Mouse (Mus musculus) hindbrain, embryonic 16.5 days (tissue): Measurements from ENCODE around the gene Rfpl4b. TPM values are rescaled to one million over a fixed set of nuclear protein-coding genes. Genes with fewer than 3 reads are reported as not detected.
"Not testable (repeated sequence)": the region's sequence is repeated elsewhere in the genome, so short reads cannot be mapped to it uniquely, and the experiment has no call there.

Experiments
- ATAC-seq: fragments of 200-750 bp; cut with Nextera tagmentation; 2 replicates; pipeline ENCODE4 v1.8.0; 2017; ENCODE audit warnings: moderate TSS enrichment, moderate library complexity
- H3K27ac ChIP-seq: fragments of 300-500 bp; sonication (generic); 2 replicates; pipeline ENCODE4 v1.5.1; 2014; ENCODE audit warnings: low read depth, mild to moderate bottlenecking, control low read depth, low read length, moderate library complexity
- H3K27me3 ChIP-seq: fragments of 300-500 bp; sonication (generic); replicated peaks from 2 replicates; pipeline ENCODE4 v1.6.1; 2014; ENCODE audit warnings: low read length; ENCODE audit not compliant: control insufficient read depth, insufficient read depth
- H3K36me3 ChIP-seq: fragments of 300-500 bp; sonication (generic); 2 replicates; pipeline ENCODE4 v1.6.1; 2014; ENCODE audit warnings: mild to moderate bottlenecking, low read length, moderate library complexity, mixed read lengths; ENCODE audit not compliant: control insufficient read depth, insufficient read depth
- H3K4me1 ChIP-seq: fragments of 300-500 bp; sonication (generic); 2 replicates; pipeline ENCODE4 v1.6.1; 2014; ENCODE audit warnings: low read depth, low read length; ENCODE audit not compliant: control insufficient read depth, insufficient read depth
- H3K4me2 ChIP-seq: fragments of 300-500 bp; sonication (generic); 2 replicates; pipeline ENCODE4 v1.6.1; 2014; ENCODE audit warnings: mild to moderate bottlenecking, low read length, control low read depth, moderate library complexity
- H3K4me3 ChIP-seq: fragments of 300-500 bp; sonication (generic); 2 replicates; pipeline ENCODE4 v1.5.1; 2014; ENCODE audit warnings: mild to moderate bottlenecking, low read length, control low read depth, moderate library complexity
- H3K9ac ChIP-seq: fragments of 300-500 bp; sonication (generic); 2 replicates; pipeline ENCODE4 v1.6.1; 2014; ENCODE audit warnings: low read depth, mild to moderate bottlenecking, control low read depth, low read length, moderate library complexity
- H3K9me3 ChIP-seq: fragments of 300-500 bp; sonication (generic); 2 replicates; pipeline ENCODE4 v1.6.1; 2014; ENCODE audit warnings: mild to moderate bottlenecking, low read length, moderate library complexity; ENCODE audit not compliant: control insufficient read depth
- WGBS: fragments of 180-500 bp; shearing (Covaris S2); extraction: QIAGEN DNeasy Blood & Tissue Kit; methylation state at CpG from one replicate; pipeline ENCODE4 v1.1.7; 2014; 5-methylcytosine and 5-hydroxymethylcytosine counted together
- polyA plus RNA-seq: library from polyadenylated mRNA; unstranded; fragments of >200 nt; fragmentation: Nextera tagmentation; extraction: Ambion mirVana; gene quantifications from 2 replicates; pipeline ENCODE4 v1.2.1, GENCODE M21; 2015

Rfpl4b gene
- polyA plus RNA-seq = not detected in 2 replicates

GRCm38 (mm10) chr10:38821679-38822078 is at the start of gene Rfpl4b:
TSS of gene Rfpl4b (minus strand) at chr10:38821779.
- H3K27ac ChIP-seq = no peak within 1 kb of the TSS
- no peak within 1 kb of the TSS for H3K4me3 ChIP-seq
- WGBS = 93% methylated on average over 3 of the region's 3 CpGs
- no peak within 1 kb of the TSS for H3K9ac ChIP-seq
- no peak for ATAC-seq
- no peak within 1 kb of the TSS for H3K4me2 ChIP-seq
- peaks cover 3% of the 10 kb centered on the region; the same call in 1 of the 2 replicates for H3K9me3 ChIP-seq
- H3K36me3 ChIP-seq = no peaks in the 10 kb centered on the region
- H3K27me3 ChIP-seq = no peaks in the 10 kb centered on the region
- no peaks in the 10 kb centered on the region for H3K4me1 ChIP-seq

GRCm38 (mm10) chr10:38855186-38855585 is 33.6 kb upstream of the Rfpl4b start:
- H3K9me3 ChIP-seq = no peaks in the 10 kb centered on the region
- H3K4me3 ChIP-seq = no peak overlapping the region
- no peaks in the 10 kb centered on the region for H3K27me3 ChIP-seq
- H3K4me1 ChIP-seq = no peaks in the 10 kb centered on the region
- no peak overlapping the region for H3K27ac ChIP-seq
- no peak overlapping the region for H3K4me2 ChIP-seq
- no peak overlapping the region for H3K9ac ChIP-seq
- H3K36me3 ChIP-seq = no peaks in the 10 kb centered on the region
- peak; percentile 54; the same call in 1 of the 2 replicates for ATAC-seq
- WGBS = 57% methylated on average over 2 of the region's 2 CpGs

GRCm38 (mm10) chr10:38850006-38850405 is 28.4 kb upstream of the Rfpl4b start:
- H3K9ac ChIP-seq, H3K36me3 ChIP-seq, H3K9me3 ChIP-seq, H3K27me3 ChIP-seq, H3K4me3 ChIP-seq, H3K4me1 ChIP-seq, ATAC-seq, H3K27ac ChIP-seq, H3K4me2 ChIP-seq: not testable (repeated sequence)
- 50% methylated on average over 5 of the region's 5 CpGs for WGBS

- Histone ChIP-seq H3K9me3 (no peaks in the 10 kb centered on the region), H3K27ac (no peak overlapping the region), H3K4me2 (no peak overlapping the region), H3K9ac (no peak overlapping the region), H3K27me3 (no peaks in the 10 kb centered on the region), H3K4me3 (no peak overlapping the region), H3K36me3 (no peaks in the 10 kb centered on the region), H3K4me1 (no peaks in the 10 kb centered on the region; the same call in 1 of the 2 replicates)
- 16% methylated on average over 8 of the region's 8 CpGs for WGBS
- ATAC-seq = peak; percentile 65; the same call in 1 of the 2 replicates
Measured at GRCm38 (mm10) chr10:38848884-38849499, 27.4 kb upstream of the Rfpl4b start.

GRCm38 (mm10) chr10:38848231-38848630 is 26.7 kb upstream of the Rfpl4b start:
- ATAC-seq = no peak
- Histone ChIP-seq H3K4me1 (no peaks in the 10 kb centered on the region; the same call in 1 of the 2 replicates), H3K36me3 (no peaks in the 10 kb centered on the region), H3K27ac (0 out of 2 replicates have a peak overlapping the region, but pooled peaks have one; percentile 44), H3K9me3 (no peaks in the 10 kb centered on the region), H3K4me3 (no peak overlapping the region), H3K4me2 (no peak overlapping the region), H3K9ac (no peak overlapping the region), H3K27me3 (no peaks in the 10 kb centered on the region)
- WGBS = 84% methylated on average over 4 of the region's 4 CpGs

GRCm38 (mm10) chr10:38823741-38824140 is 2.2 kb upstream of the Rfpl4b start:
- H3K36me3 ChIP-seq = no peaks in the 10 kb centered on the region
- H3K9me3 ChIP-seq = peaks cover 9% of the 10 kb centered on the region; the same call in 1 of the 2 replicates
- H3K4me2 ChIP-seq = no peak overlapping the region
- no peaks in the 10 kb centered on the region for H3K27me3 ChIP-seq
- no peak for ATAC-seq
- no peaks in the 10 kb centered on the region for H3K4me1 ChIP-seq
- H3K9ac ChIP-seq = no peak overlapping the region
- H3K27ac ChIP-seq = no peak overlapping the region
- 52% methylated on average over 1 of the region's 1 CpGs for WGBS
- H3K4me3 ChIP-seq = no peak overlapping the region

- Histone ChIP-seq H3K4me2 (no peak overlapping the region), H3K9me3 (no peaks in the 10 kb centered on the region), H3K4me3 (no peak overlapping the region), H3K36me3 (no peaks in the 10 kb centered on the region), H3K27me3 (no peaks in the 10 kb centered on the region), H3K27ac (no peak overlapping the region), H3K4me1 (no peaks in the 10 kb centered on the region), H3K9ac (no peak overlapping the region)
- 96% methylated on average over 2 of the region's 2 CpGs for WGBS
- ATAC-seq = no peak
Measured at GRCm38 (mm10) chr10:38806056-38806455, 15.5 kb downstream of the Rfpl4b start.

GRCm38 (mm10) chr10:38804047-38804446 is 17.5 kb downstream of the Rfpl4b start:
- no peak for ATAC-seq
- H3K27me3 ChIP-seq = no peaks in the 10 kb centered on the region
- H3K36me3 ChIP-seq = no peaks in the 10 kb centered on the region
- 92% methylated on average over 8 of the region's 8 CpGs for WGBS
- no peak overlapping the region for H3K9ac ChIP-seq
- H3K27ac ChIP-seq = no peak overlapping the region
- no peak overlapping the region for H3K4me3 ChIP-seq
- no peak overlapping the region for H3K4me2 ChIP-seq
- no peaks in the 10 kb centered on the region for H3K4me1 ChIP-seq
- H3K9me3 ChIP-seq = no peaks in the 10 kb centered on the region

- Histone ChIP-seq H3K4me3 (no peak overlapping the region), H3K9ac (no peak overlapping the region), H3K4me2 (no peak overlapping the region), H3K36me3 (no peaks in the 10 kb centered on the region), H3K27ac (no peak overlapping the region), H3K27me3 (no peaks in the 10 kb centered on the region), H3K4me1 (no peaks in the 10 kb centered on the region), H3K9me3 (no peaks in the 10 kb centered on the region)
- 93% methylated on average over 7 of the region's 7 CpGs for WGBS
- ATAC-seq = no peak
Measured at GRCm38 (mm10) chr10:38803304-38803703, 18.3 kb downstream of the Rfpl4b start.
